Mouse (Mus musculus) adipocyte (in vitro differentiated cells): ENCODE data around the gene Otc.

Experiments used
- DNase-seq: peaks from one replicate; pipeline ENCODE4 v3.0.0-alpha.2; 2016; ENCODE audit warnings: low spot score

Otc gene

DNA sequence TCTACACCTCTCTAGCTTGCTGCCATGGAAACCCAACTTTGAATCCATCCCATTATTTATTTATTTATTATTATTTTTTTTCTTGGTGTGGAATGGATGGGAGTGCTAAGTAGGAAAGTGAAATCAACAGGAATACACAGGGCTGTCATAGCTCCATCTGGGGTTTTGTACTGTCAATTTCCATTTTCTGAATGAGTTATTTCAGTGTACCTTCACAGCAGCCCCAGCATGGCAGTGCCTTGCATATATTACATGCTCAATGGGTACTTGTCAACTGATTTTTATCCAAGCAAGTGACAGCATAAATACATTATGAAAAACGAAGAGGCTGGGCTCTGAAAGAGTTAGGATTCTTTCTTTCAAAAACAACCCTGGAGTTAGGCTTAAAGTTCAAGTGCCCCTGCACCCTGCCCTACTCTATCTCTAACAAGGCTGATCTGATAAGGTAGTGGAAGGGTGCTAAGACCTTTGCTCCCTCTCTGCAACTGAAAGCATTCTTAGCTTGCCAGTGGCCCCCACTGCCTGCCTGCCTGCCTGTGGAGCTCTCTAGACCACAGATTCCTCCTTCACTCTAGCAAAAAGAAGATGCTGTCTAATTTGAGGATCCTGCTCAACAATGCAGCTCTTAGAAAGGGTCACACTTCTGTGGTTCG is at the start of gene Otc:
Otc (plus strand) TSS at position 454 of the 653 bp plus-strand sequence.
- no peak for DNase-seq

DNA sequence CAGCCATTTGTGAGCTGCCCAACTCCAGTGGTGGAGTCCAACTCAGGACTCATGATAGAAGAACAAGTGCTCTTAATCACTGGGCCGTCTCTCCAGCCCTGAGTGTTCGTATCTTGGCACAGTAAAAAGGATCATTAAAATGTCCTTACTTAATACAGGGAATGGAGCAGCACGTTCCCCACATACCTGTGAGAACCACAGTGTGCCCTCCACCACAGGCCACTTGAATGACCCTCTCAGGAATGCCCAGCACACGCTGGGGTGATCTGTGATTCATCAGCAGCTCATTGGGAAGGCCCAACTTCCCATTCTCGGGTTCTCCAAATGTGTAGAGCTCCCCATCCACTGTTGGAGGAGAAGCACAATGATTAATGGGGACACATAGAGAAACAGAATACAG is 46.2 kb upstream of the Otc start:
- no peak for DNase-seq

DNA sequence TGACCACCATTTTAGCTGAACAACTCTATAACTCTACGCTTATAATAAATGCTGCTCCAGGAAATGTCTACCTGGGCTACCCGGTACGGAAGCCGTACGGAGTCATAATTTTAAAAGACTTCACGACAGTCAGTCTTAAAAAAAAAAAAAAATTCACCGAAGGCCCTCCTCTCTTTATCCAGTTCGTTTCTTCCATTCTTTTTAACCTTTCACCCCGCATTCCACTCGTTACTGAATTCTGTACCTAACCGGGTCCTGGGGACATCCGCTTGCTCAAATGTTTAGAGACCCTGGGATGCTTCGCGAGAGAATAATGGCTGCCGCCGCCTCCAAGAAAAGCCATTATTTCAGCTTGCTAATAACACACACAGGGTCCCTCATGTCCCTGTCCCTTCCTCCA is 36.1 kb upstream of the Otc start:
- no peak for DNase-seq

DNA sequence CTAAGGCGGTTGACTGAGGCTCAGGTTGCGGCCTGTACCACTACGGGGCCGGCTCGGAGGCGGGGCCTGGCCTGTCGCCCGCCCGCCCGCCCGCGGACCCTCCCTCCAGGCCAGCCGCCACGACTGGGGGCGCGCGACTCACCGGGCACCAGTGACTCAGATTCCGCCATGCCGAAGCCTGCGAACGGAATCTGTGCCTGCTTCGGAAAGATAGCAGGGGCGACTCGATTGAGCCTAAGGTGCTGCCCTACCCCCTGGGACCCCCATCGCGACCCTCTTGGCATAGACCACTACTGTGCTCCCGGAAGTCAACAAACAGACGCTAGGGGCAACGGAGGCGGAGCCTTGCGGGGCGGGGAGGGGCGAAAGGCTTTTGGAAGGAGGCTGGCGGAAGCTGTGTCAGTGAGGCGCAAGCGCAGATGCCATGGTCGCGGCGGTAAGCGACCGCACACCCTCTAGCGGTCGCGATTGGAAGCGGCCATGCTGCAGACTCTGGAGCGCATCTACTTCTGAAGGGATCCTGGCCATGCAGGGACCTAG is 35.6 kb upstream of the Otc start, which contains the start of gene Rpgr:
Rpgr (minus strand) TSS at position 511 of the 540 bp plus-strand sequence.
- peak; percentile 90 for DNase-seq

DNA sequence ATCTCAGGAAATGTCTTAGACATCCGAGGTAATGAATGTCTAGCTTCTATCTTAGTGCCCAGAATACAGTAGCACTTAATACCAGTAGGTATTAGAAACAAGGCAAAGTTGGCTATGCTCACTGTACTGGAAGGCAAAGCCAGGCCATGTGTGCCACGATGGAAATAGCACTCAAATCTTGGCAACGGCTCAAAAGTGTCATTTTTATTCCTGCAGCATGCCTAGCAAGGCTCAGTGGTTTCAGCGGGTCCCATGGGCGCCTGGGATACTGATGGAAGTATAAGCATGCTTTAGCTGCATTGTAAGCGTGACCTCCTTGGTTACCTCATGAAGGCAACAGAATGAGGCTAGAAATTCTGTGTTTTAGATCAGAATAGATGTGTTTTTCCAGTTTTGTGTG is 32.8 kb upstream of the Otc start:
- peak; percentile 7 for DNase-seq

DNA sequence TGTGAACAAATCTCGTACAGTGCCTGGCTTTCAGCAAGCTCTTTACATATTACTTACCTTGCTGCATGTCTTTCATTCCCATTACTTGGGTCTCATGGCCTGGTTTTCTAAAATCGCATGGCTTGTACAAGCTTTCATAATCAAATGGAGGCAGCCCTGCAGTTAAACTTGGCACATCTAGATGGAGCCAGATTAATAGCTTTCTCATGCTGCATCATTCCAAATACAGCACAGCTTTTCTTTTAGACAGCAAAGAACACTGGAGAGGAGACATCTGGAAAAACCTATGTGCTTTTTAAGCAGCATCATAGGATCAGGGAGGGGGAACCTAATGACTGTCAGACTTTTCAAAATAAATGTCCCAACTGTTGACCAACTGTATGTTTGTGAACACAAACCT is 19.1 kb upstream of the Otc start:
- DNase-seq = peak; percentile 37

DNA sequence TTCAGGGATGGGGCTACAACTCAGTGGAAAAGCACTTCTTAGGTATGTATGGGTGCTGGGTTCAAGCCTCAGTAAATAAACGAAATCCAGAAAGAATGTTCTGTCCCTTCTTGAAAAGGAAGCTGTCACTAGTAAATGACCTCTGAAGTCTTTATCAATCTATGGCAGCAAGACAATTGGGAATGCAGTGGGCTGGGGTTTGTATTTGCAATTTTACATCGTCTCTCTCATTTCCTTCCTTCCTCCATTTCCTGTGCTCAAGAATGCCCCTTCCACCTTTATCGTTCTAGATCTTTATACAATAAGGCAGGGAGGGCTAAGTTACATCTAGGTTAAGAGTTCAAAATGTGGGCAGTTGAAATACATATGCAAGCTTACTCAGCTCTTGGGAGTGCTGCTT is 17.5 kb upstream of the Otc start:
- no peak for DNase-seq

DNA sequence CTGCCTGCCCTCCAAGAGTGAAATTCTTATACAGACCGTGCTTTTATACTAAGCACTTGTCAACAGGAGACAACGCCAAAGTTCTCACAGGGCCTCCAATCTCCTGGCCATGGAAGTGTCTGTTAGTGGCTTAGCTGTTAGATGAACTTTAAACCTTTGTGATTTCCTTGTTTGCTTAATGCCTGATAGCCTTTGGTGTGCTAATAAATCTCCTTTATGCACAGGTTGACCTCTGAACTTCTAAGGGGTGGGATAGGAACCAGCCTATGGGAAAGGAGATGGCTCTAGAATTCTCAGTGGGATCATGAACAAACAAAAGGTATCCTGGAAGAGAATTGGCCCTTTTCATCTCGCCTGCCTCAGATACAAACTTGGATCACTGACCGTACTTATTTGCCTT is 12.6 kb upstream of the Otc start:
- DNase-seq = no peak

DNA sequence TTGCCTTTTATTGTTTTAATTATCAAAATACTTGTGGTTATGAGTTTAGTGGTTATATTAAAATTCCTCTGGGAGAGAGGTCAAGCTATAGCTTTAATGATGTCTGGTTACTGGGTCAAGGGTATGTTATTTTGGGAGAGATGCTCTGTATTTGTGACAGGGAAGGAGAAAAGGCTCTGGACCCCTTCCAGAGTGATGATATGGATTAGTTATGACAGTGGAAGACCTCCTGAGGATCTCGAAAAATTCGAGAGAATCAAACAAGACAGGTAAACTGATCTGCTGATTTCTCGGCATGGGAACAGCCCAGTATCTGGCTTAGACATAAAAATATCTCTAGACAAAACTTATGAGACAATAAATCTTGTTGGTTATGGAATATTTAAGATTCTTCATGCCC is 8.2 kb upstream of the Otc start:
- DNase-seq = no peak

DNA sequence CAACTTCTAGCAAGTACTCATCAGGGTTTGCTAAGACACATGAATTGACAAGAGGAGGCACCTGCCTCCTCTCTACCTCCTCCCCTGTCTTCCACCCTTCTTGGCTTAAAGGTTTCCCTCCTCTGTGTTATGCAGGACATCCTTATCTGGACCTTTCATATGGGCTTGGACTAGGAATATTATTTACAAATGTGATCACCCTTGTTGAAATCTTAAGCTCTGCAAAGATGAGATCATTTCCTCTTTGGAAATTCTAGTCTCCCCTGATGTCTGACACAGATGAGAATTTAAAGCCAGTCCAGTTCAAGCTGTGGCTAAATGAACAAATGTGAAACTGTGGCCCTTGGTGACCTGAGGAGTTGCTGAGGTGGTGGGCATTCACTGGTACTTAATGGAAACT is 748 bp upstream of the Otc start:
- DNase-seq = no peak

DNA sequence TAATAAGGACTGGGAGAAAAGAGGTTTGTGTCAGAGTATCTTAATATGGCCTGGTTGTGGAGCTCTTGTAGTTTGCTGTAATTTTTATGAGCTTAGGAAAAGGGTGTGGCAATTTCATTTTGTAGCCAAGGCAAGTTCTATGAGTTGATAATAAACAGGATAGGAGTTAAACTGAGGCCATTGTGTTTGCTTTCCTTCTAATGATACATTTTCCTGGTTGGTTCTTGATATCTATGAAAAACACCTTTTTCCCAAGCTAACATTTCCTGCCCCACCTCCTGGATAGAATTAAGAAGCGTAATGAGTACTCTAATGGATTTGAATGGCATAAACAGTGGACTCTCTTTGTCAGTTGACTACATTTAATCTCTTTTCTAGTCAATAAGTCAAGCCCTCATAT is 5.7 kb downstream of the Otc start:
- no peak for DNase-seq

DNA sequence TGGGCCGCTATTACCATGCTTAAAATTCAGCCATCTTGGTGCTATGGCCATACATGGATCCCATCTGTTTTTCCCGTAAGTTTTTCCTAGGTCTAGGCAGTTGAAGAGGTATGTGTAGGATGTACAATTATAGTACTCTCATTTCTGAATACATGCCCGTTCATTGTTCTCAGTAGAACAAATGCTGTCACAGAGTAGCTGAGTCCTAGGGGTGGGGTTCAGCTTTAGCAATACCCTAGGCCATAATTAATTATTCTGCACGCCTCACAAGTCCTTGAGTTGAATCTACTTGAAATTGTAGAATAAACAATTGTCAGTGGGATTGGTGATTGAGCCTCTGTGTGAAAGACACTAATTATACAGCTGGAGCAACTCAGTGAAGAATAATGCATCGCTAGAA is 6.2 kb downstream of the Otc start:
- no peak for DNase-seq

DNA sequence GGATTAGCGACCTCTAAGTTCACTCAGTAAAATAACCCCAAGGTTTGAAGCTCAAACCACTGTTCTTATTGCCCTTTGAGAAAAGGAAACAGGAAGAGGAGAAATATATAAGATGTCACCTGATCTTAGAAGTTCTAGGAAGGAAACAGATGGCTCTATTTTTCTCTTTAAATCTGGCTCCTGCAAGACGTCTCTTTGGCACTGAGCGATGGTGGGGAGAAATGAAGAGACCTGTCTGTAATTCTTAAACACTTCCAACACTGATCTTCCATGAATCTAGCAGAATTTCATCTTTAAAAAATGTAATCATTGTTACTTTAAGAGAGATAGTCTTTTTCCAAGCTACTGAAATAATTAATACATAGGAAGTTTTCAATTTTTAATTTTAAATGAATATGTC is 16.2 kb downstream of the Otc start:
- no peak for DNase-seq

DNA sequence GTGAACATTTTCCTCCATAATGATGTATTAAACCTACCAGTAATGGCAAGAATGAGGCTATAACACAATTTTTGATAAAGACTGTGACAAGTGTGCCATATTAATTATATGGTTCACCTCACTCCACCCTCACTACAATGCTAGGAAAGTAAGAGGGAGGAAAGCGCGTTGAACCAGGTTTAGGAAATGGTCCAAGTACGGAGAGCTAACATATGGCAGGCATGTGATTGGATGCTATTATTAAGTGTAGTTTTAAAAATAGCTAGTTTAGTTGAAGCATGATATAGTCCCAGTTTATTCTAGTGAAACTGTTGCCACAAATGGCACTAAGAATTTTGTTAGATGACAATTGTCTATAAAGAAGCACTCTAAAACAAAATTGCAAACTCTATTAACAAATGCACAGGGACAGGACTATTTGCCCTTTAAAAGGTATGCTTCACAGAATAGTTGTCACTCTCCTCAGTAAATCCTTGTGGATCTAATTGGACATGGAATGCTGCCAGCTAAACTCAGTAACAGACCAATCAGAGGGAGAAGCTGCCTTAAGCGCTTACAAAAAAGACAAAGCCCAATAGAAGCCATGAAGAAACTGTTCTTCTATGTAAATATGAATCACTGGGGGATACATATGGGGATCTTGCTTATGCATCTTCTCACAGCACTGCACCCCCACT is 16.8 kb downstream of the Otc start:
- DNase-seq = no peak

DNA sequence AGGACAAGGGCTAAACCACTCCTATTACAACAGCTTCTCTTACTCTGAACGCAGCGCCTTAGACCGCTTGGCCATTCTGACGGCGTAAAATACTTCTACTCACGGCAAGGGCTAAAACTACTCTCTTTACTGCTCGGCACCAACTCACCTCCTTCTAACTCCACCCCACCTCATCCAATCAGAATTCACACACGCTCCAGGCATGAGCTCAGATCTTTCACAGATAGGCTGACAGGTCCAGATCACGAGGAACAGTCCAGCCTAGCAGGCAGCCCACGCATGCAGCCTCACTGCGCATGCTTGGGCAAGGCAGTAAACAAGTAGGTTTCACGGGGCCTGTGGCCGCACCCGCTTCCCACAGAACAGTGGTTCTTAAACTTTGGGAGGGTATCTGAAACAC is 45.2 kb downstream of the Otc start:
- no peak for DNase-seq

DNA sequence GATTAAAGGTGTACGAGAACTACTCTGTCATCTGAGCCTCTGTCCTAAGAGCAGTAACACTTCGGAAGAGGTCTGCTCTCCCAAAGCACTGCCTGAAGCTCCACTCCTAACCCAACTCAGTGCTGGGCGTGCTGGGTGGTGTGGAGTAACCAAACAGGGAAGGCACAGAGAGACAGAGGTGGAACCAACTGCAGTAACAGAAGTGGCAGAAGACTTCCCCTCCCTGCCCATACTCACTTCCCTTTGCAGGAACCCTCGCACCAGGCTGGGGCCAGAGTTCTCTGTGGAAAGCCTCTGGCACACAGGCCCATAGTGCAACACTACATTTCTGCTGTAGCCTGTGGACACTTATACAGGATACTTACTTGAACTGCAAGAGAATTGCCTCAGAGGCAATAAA is 66.1 kb downstream of the Otc start:
- DNase-seq = no peak

DNA sequence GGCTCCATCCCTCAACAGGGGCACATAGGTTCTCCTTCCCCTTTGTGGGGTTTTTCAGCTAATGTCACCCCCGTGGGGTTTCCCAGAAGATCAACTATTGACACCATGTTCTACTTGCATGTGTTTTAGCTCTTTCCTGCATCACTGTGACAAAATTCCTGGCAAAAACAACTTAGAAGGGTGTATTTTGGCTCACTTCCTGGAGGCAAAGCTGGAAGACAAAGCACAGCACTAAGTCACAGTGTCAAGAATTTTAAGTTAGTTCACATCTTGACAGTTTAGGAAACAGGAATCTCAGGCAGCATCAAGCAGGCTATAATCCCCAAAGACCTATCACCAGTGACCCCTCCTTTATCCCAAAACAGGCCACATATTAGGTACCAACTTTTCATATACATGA is 78.1 kb downstream of the Otc start:
- DNase-seq = peak; percentile 52

DNA sequence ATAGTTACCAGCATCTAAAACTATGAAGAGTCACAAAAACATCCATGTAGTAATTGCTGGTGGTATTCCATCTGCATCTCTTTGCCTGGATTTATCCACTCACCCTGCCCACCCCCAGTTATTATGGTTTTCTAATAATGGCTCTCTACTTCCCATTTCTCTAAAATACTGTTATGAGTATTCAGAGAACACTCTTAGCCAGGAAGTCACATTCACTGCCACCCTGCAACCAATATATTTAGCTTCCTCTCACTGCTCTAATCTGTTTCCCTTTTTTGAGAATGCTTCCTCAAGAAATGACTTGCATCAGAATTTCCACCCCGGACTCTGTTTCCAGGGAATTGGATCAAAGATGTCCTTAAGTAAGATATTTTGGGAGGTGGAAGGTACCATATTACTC is 79.6 kb downstream of the Otc start:
- no peak for DNase-seq

DNA sequence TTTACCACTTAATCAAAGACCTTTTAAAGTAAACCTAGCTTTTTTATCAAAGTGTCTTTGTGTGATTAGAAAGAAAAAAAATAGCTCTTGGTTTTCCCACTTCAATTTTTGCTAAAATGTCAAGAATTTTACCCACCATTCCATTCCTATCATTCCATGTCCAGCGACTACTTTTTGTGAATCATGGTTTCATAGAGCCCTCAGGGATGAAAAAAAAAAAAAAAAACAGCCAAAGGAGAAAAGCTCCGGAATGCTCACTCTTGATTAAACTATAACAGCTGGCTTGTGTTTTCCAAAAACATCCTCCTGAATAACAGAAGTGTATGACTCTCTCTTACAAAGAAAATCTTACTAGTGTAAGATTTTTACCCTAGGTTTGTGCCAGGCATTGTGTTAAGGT is 84.7 kb downstream of the Otc start:
- DNase-seq = no peak

DNA sequence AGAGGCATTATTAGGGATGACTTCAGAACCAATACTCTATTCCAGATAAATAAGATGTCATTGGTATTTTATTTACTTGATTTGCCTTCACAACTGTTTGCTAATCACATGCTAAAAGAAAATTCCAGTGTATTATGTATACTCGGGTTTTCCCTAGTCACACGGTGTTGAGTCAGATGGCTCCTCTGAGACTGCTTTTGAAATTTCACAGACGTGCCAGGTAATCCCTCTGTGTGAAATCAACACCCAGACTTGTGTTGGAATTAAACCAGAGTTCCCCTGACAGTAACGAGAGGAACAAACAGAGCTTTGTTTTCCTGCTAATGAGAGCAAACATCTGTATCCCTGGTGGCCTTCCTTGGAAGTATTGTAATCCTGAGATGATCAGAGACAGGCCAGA is 103.8 kb downstream of the Otc start:
- no peak for DNase-seq
